Mouse (Mus musculus): ENCODE data around the gene Pigc. TPM values are rescaled to one million over a fixed set of nuclear protein-coding genes. Genes with fewer than 3 reads are reported as not detected.
A peak's percentile ranks its signal among the peaks of the same experiment; 100 is the strongest.

The Pigc gene
- polyA plus RNA-seq (2016; fragmentation: Nextera tagmentation; extraction: Ambion mirVana): 24.2 and 29.5 TPM in 2 replicates

GRCm38 (mm10) chr1:161968589-161969407 is at the start of gene Pigc:
TSS of gene Pigc (plus strand) at chr1:161969186.
- WGBS: 4% methylated on average over 38 of the region's 38 CpGs
- no peaks in the 10 kb centered on the region for H3K27me3 ChIP-seq (ENCODE audit: low read depth, poor library complexity, severe bottlenecking)
- DNase-seq (ENCODE audit: low spot score): peak; percentile 95
- H3K4me1 ChIP-seq: peaks cover 18% of the 10 kb centered on the region
- peak within 1 kb of the TSS; percentile 71 for H3K4me3 ChIP-seq
- H3K36me3 ChIP-seq: peaks cover 4% of the 10 kb centered on the region; the same call in 1 of the 2 replicates
- H3K9me3 ChIP-seq (replicated peaks): no peaks in the 10 kb centered on the region
- H3K27ac ChIP-seq (replicated peaks): peak within 1 kb of the TSS; percentile 90

- Histone ChIP-seq H3K27ac (replicated peaks) (no peak overlapping the region), H3K4me3 (no peak overlapping the region), H3K4me1 (peaks cover 12% of the 10 kb centered on the region), H3K9me3 (replicated peaks) (no peaks in the 10 kb centered on the region), H3K36me3 (no peaks in the 10 kb centered on the region), H3K27me3 (ENCODE audit: low read depth, poor library complexity, severe bottlenecking) (no peaks in the 10 kb centered on the region)
- DNase-seq (ENCODE audit: low spot score): no peak
- WGBS: 95% methylated on average over 2 of the region's 2 CpGs
Measured at GRCm38 (mm10) chr1:161919594-161919993, 49.4 kb upstream of the Pigc start.

GRCm38 (mm10) chr1:161920475-161921454 is 48.2 kb upstream of the Pigc start:
- Histone ChIP-seq H3K36me3 (no peaks in the 10 kb centered on the region), H3K4me3 (no peak overlapping the region), H3K27ac (replicated peaks) (no peak overlapping the region), H3K27me3 (ENCODE audit: low read depth, poor library complexity, severe bottlenecking) (no peaks in the 10 kb centered on the region), H3K9me3 (replicated peaks) (no peaks in the 10 kb centered on the region), H3K4me1 (peaks cover 12% of the 10 kb centered on the region)
- 87% methylated on average over 9 of the region's 9 CpGs for WGBS
- DNase-seq (ENCODE audit: low spot score): no peak

GRCm38 (mm10) chr1:161921928-161922327 is 47.1 kb upstream of the Pigc start:
- no peaks in the 10 kb centered on the region for H3K36me3 ChIP-seq
- no peak overlapping the region for H3K27ac ChIP-seq (replicated peaks)
- no peak for DNase-seq (ENCODE audit: low spot score)
- H3K4me1 ChIP-seq: peaks cover 7% of the 10 kb centered on the region
- 86% methylated on average over 6 of the region's 6 CpGs for WGBS
- H3K9me3 ChIP-seq (replicated peaks): no peaks in the 10 kb centered on the region
- no peak overlapping the region for H3K4me3 ChIP-seq
- H3K27me3 ChIP-seq (ENCODE audit: low read depth, poor library complexity, severe bottlenecking): no peaks in the 10 kb centered on the region

- H3K4me3 ChIP-seq: no peak overlapping the region
- no peaks in the 10 kb centered on the region for H3K27me3 ChIP-seq (ENCODE audit: low read depth, poor library complexity, severe bottlenecking)
- 60% methylated on average over 3 of the region's 3 CpGs for WGBS
- no peaks in the 10 kb centered on the region for H3K9me3 ChIP-seq (replicated peaks)
- H3K4me1 ChIP-seq: no peaks in the 10 kb centered on the region
- DNase-seq (ENCODE audit: low spot score): no peak
- H3K36me3 ChIP-seq: no peaks in the 10 kb centered on the region
- H3K27ac ChIP-seq (replicated peaks): no peak overlapping the region
Measured at GRCm38 (mm10) chr1:161924321-161924720, 44.7 kb upstream of the Pigc start.

- Histone ChIP-seq H3K4me3 (no peak overlapping the region), H3K4me1 (no peaks in the 10 kb centered on the region), H3K27me3 (ENCODE audit: low read depth, poor library complexity, severe bottlenecking) (no peaks in the 10 kb centered on the region), H3K9me3 (replicated peaks) (no peaks in the 10 kb centered on the region), H3K36me3 (no peaks in the 10 kb centered on the region), H3K27ac (replicated peaks) (no peak overlapping the region)
- 90% methylated on average over 13 of the region's 13 CpGs for WGBS
- no peak for DNase-seq (ENCODE audit: low spot score)
Measured at GRCm38 (mm10) chr1:161925281-161925805, 43.6 kb upstream of the Pigc start.

- H3K36me3 ChIP-seq: no peaks in the 10 kb centered on the region
- no peak overlapping the region for H3K4me3 ChIP-seq
- no peak for DNase-seq (ENCODE audit: low spot score)
- no peaks in the 10 kb centered on the region for H3K4me1 ChIP-seq
- WGBS: 84% methylated on average over 2 of the region's 2 CpGs
- no peaks in the 10 kb centered on the region for H3K27me3 ChIP-seq (ENCODE audit: low read depth, poor library complexity, severe bottlenecking)
- no peak overlapping the region for H3K27ac ChIP-seq (replicated peaks)
- no peaks in the 10 kb centered on the region for H3K9me3 ChIP-seq (replicated peaks)
Measured at GRCm38 (mm10) chr1:161927976-161928375, 41.0 kb upstream of the Pigc start.

GRCm38 (mm10) chr1:161931313-161931712 is 37.7 kb upstream of the Pigc start:
- Histone ChIP-seq H3K27ac (replicated peaks) (no peak overlapping the region), H3K36me3 (no peaks in the 10 kb centered on the region), H3K9me3 (replicated peaks) (no peaks in the 10 kb centered on the region), H3K4me3 (no peak overlapping the region), H3K4me1 (no peaks in the 10 kb centered on the region), H3K27me3 (ENCODE audit: low read depth, poor library complexity, severe bottlenecking) (no peaks in the 10 kb centered on the region)
- WGBS: 85% methylated on average over 4 of the region's 4 CpGs
- no peak for DNase-seq (ENCODE audit: low spot score)

GRCm38 (mm10) chr1:161931817-161932216 is 37.2 kb upstream of the Pigc start:
- 92% methylated on average over 10 of the region's 10 CpGs for WGBS
- Histone ChIP-seq H3K4me3 (no peak overlapping the region), H3K27ac (replicated peaks) (no peak overlapping the region), H3K4me1 (no peaks in the 10 kb centered on the region), H3K27me3 (ENCODE audit: low read depth, poor library complexity, severe bottlenecking) (no peaks in the 10 kb centered on the region), H3K36me3 (no peaks in the 10 kb centered on the region), H3K9me3 (replicated peaks) (no peaks in the 10 kb centered on the region)
- DNase-seq (ENCODE audit: low spot score): no peak

GRCm38 (mm10) chr1:161932286-161932685 is 36.7 kb upstream of the Pigc start:
- WGBS: 91% methylated on average over 4 of the region's 4 CpGs
- Histone ChIP-seq H3K4me1 (no peaks in the 10 kb centered on the region), H3K36me3 (no peaks in the 10 kb centered on the region), H3K4me3 (no peak overlapping the region), H3K9me3 (replicated peaks) (no peaks in the 10 kb centered on the region), H3K27me3 (ENCODE audit: low read depth, poor library complexity, severe bottlenecking) (no peaks in the 10 kb centered on the region), H3K27ac (replicated peaks) (no peak overlapping the region)
- no peak for DNase-seq (ENCODE audit: low spot score)

- no peak overlapping the region for H3K27ac ChIP-seq (replicated peaks)
- no peaks in the 10 kb centered on the region for H3K9me3 ChIP-seq (replicated peaks)
- H3K27me3 ChIP-seq (ENCODE audit: low read depth, poor library complexity, severe bottlenecking): no peaks in the 10 kb centered on the region
- no peaks in the 10 kb centered on the region for H3K36me3 ChIP-seq
- 74% methylated on average over 2 of the region's 2 CpGs for WGBS
- no peak for DNase-seq (ENCODE audit: low spot score)
- H3K4me1 ChIP-seq: no peaks in the 10 kb centered on the region
- H3K4me3 ChIP-seq: no peak overlapping the region
Measured at GRCm38 (mm10) chr1:161942082-161942481, 26.9 kb upstream of the Pigc start.

- WGBS: 84% methylated on average over 5 of the region's 5 CpGs
- Histone ChIP-seq H3K4me3 (no peak overlapping the region), H3K36me3 (no peaks in the 10 kb centered on the region), H3K27me3 (ENCODE audit: low read depth, poor library complexity, severe bottlenecking) (no peaks in the 10 kb centered on the region), H3K27ac (replicated peaks) (no peak overlapping the region), H3K9me3 (replicated peaks) (no peaks in the 10 kb centered on the region), H3K4me1 (no peaks in the 10 kb centered on the region)
- DNase-seq (ENCODE audit: low spot score): no peak
Measured at GRCm38 (mm10) chr1:161951009-161951779, 17.8 kb upstream of the Pigc start.
